Mouse (Mus musculus) heart, postnatal 0 days (tissue): ENCODE measurements around the gene Fbln1. TPM values are rescaled to one million over a fixed set of nuclear protein-coding genes. Genes with fewer than 3 reads are reported as not detected.

Experiments
- ATAC-seq: fragments of 200-750 bp; cut with Nextera tagmentation; 2 replicates; pipeline ENCODE4 v1.8.0; 2017; ENCODE audit warnings: low read depth, moderate number of reproducible peaks, moderate library complexity; ENCODE audit not compliant: insufficient read depth
- DNase-seq: peaks from one replicate; pipeline ENCODE4 v3.0.0-alpha.2; 2016; ENCODE audit warnings: low spot score
- H3K27ac ChIP-seq: fragments of 300-500 bp; sonication (generic); 2 replicates; pipeline ENCODE4 v1.5.1; 2014; ENCODE audit warnings: low read depth, mild to moderate bottlenecking
- H3K27me3 ChIP-seq: fragments of 300-500 bp; sonication (generic); 2 replicates; pipeline ENCODE4 v1.6.1; 2014; ENCODE audit warnings: low read length, mixed read lengths; ENCODE audit not compliant: control insufficient read depth, insufficient read depth
- H3K36me3 ChIP-seq: fragments of 300-500 bp; sonication (generic); replicated peaks from 2 replicates; pipeline ENCODE4 v1.6.1; 2014; ENCODE audit warnings: low read length, mixed read lengths; ENCODE audit not compliant: control insufficient read depth, insufficient read depth
- H3K4me1 ChIP-seq: fragments of 300-500 bp; sonication (generic); 2 replicates; pipeline ENCODE4 v1.6.1; 2014; ENCODE audit warnings: antibody characterized with exemption; ENCODE audit not compliant: control insufficient read depth, insufficient read depth
- H3K4me2 ChIP-seq: fragments of 300-500 bp; sonication (generic); 2 replicates; pipeline ENCODE4 v1.6.1; 2014; ENCODE audit warnings: low read depth, mild to moderate bottlenecking, low read length, moderate library complexity
- H3K4me3 ChIP-seq: fragments of 300-500 bp; sonication (generic); 2 replicates; pipeline ENCODE4 v1.5.1; 2014; ENCODE audit warnings: low read depth, low read length
- H3K9ac ChIP-seq: fragments of 300-500 bp; sonication (generic); replicated peaks from 2 replicates; pipeline ENCODE4 v1.6.1; 2014; ENCODE audit warnings: low read depth, low read length, mixed read lengths
- H3K9me3 ChIP-seq: fragments of 300-500 bp; sonication (generic); replicated peaks from 2 replicates; pipeline ENCODE4 v1.6.1; 2016; ENCODE audit warnings: low read length; ENCODE audit not compliant: control insufficient read depth
- CTCF ChIP-seq: IDR thresholded peaks from 2 replicates; pipeline ENCODE4 v1.5.1; 2016; ENCODE audit warnings: antibody characterized with exemption, control low read depth, low read depth
- EP300 ChIP-seq: IDR thresholded peaks from 2 replicates; pipeline ENCODE4 v1.6.1; 2016; ENCODE audit warnings: antibody characterized with exemption, low read depth
- WGBS: fragments of 180-500 bp; shearing (Covaris S2); extraction: QIAGEN DNeasy Blood & Tissue Kit; methylation state at CpG from one replicate; pipeline ENCODE4 v1.1.7; 2014; 5-methylcytosine and 5-hydroxymethylcytosine counted together
- polyA plus RNA-seq: library from polyadenylated mRNA; unstranded; fragments of >200 nt; fragmentation: Nextera tagmentation; extraction: Ambion mirVana; gene quantifications from 2 replicates; pipeline ENCODE4 v1.2.1, GENCODE M21; 2015
- total RNA-seq: library from RNA; depleted of rRNA; stranded (reverse); fragments of >200 nt; gene quantifications from 2 replicates; pipeline ENCODE4 v1.2.3, GENCODE M21; 2014; ENCODE audit warnings: low replicate concordance

Fbln1 gene
- total and polyA plus RNA-seq, 2 experiments from 2014 or later = 52.9 to 85.9 TPM

DNA sequence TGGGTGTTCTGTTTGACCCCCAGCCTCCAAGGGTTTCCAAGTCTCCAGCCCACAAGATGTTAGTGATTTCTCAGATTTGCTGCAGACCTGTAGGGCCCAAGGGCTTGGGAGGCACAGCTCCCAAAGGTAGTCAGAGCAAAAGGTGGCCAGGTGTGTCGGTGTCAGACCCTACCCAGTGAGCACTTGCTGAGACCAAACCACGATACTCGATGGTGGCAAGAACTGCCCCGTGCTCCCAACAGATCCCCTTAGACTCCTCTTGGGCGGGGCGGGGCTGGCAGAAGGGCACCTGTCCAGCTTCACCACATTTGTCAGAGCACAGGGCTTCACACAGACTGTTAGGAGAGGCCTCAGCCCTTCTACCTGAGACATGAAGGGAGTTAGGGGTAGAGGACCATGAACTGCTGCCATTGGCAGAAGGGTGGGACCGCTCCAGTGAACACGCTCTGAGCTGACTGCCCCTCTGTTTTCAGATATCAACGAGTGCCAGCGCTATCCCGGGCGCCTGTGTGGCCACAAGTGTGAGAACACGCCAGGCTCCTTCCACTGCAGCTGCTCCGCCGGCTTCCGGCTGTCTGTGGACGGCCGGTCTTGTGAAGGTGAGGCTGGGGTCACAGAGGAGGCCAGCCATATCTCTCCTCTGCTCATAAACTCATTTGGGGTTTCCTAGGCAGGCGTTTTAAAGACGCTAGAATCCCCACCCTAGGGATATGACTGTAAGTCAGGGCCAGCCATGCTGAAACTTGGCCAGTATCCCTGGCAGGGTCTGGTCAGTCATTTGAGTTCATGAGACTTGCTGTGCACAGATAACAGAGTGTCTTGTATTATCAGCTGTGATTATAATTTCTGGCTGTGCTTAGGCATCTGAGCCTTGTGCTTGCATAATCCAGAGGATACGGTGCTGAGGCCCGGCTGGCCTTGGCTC lies 33.3 kb downstream of the Fbln1 start:
- Histone ChIP-seq H3K4me1 (no peaks in the 10 kb centered on the region), H3K27ac (no peak overlapping the region), H3K36me3 (0 out of 2 replicates have a peak, but pooled peaks cover 15% of the 10 kb centered on the region), H3K9ac (no peak overlapping the region), H3K9me3 (no peaks in the 10 kb centered on the region), H3K4me2 (no peak overlapping the region), H3K27me3 (no peaks in the 10 kb centered on the region; the same call in 1 of the 2 replicates), H3K4me3 (no peak overlapping the region)
- DNase-seq (no peak), ATAC-seq (no peak; the same call in 1 of the 2 replicates)
- no peak for TF ChIP-seq EP300
- TF ChIP-seq CTCF = no peak
- WGBS = 81% methylated on average over 22 of the region's 22 CpGs

DNA sequence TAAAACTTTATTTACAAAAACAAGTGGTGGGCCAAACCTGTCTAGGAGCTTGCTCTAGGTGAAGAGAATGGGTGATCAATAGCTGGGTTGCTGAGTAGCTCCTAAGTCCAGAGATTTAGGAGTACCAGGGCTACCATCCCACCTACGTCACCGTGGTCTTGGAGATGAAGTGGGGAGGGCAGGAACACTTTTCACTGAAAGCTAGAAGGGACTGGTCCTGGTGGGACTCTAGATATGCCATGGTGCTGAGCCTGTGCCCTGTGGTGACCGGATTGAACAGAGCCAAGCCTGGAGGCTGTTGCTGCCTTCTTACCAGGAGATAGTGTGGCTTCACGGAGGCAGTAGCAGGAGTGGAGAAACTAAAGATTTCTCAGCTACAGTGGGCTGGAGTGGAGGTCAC lies 34.3 kb downstream of the Fbln1 start:
- Histone ChIP-seq H3K27me3 (no peaks in the 10 kb centered on the region; the same call in 1 of the 2 replicates), H3K9ac (no peak overlapping the region), H3K27ac (no peak overlapping the region), H3K4me3 (no peak overlapping the region), H3K4me2 (no peak overlapping the region), H3K36me3 (0 out of 2 replicates have a peak, but pooled peaks cover 15% of the 10 kb centered on the region), H3K9me3 (no peaks in the 10 kb centered on the region), H3K4me1 (no peaks in the 10 kb centered on the region)
- ATAC-seq = no peak
- no peak for TF ChIP-seq EP300
- no peak for TF ChIP-seq CTCF
- 94% methylated on average over 4 of the region's 4 CpGs for WGBS
- no peak for DNase-seq

DNA sequence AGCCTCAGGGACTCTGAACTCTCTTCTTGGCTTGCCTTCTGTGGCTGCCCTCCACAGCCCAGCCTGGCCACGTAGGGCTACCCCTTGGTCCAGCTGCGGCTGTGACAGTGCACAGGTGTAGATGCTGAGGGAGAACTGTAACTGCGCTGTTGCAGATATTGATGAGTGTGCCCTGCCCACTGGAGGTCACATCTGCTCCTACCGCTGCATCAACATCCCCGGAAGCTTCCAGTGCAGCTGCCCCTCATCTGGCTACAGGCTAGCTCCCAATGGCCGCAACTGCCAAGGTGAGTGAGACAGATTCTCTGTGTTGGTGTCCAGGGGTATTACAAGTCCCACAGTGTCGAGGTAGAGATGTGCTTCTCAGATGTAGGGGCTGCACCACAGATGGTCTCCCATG lies 36.1 kb downstream of the Fbln1 start:
- Histone ChIP-seq H3K4me1 (no peaks in the 10 kb centered on the region), H3K9me3 (no peaks in the 10 kb centered on the region), H3K4me2 (no peak overlapping the region), H3K4me3 (no peak overlapping the region), H3K27ac (no peak overlapping the region), H3K9ac (no peak overlapping the region), H3K36me3 (0 out of 2 replicates have a peak, but pooled peaks cover 15% of the 10 kb centered on the region), H3K27me3 (no peaks in the 10 kb centered on the region; the same call in 1 of the 2 replicates)
- no peak for DNase-seq
- TF ChIP-seq CTCF = no peak
- no peak for TF ChIP-seq EP300
- WGBS = 95% methylated on average over 7 of the region's 7 CpGs
- no peak for ATAC-seq

DNA sequence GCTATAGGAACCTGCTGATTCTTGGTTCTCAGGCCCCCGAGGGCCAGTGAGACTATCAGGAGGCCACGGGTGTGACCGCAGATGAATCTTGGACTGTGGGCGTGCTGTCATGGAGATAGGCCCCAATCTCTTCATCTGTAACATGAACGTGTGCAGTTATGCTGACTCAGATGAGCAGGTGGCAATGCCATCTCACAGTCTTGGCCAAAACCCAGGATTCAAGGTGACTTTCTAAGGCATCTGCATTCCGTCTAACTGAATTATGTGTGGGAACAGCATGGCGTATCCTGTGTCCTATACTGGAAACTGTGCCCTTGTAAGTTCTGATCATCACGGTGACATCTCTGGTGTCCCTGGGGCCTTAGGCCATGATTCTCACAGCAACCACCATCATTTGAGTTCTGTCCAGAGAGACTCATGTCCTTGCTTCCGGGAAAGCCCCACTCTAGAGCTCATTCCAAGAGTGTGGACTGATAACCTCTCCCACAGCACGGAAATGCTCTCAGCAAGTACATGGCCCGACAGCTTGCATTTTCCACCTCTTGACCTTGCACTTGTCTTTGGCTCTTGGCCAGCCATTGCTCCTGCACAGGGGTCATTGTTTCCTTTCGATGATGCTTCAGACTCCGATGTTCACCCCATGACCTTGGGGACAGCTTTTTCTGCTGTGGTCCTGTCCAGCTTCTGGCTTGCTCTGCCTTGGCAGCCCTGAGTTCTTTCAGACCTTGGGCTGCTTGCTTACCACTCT lies 38.8 kb downstream of the Fbln1 start:
- Histone ChIP-seq H3K9me3 (no peaks in the 10 kb centered on the region), H3K9ac (no peak overlapping the region)
- WGBS = 50% methylated on average over 13 of the region's 13 CpGs

DNA sequence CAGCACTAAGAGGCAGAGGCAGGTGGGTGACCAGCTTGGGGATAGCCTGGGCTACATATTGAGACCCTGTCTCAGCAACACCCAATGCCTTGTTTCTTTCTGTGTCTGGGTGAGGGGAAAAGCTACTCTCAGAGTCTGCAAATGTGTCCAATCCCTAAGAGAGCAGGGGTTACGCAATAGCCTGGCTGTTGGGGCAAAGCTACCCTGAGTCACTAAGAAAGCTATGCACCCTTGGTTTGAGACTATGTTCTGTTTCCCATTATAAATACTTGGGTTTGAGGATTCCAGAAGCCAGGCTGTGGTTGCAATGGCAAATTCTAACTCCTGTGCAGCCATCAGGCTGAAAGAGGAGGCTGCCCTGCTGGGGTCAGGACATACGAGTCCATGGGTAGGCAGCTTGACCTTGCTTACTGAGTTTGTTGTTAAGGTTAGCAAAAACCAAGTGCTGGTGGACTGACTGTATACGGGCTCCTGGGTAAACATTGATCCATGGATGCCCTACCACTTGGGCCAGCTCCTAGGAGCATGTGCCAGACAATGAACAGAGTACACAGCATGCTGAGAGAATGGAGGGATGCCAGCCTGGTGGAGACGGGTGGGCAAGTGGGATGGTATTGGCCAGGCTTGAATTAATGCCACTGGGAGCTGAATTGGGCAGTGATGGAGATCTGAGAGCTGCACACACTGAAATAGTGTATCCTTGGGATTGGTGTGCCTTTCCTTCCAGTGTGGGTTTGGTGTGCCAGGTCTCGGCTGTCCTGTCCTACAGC lies 39.7 kb downstream of the Fbln1 start:
- Histone ChIP-seq H3K4me2 (no peak overlapping the region), H3K27me3 (peaks cover 5% of the 10 kb centered on the region; the same call in 1 of the 2 replicates), H3K9ac (no peak overlapping the region), H3K4me3 (no peak overlapping the region), H3K9me3 (no peaks in the 10 kb centered on the region), H3K4me1 (no peaks in the 10 kb centered on the region), H3K36me3 (peaks cover under 1% of the 10 kb centered on the region; the same call in 1 of the 2 replicates), H3K27ac (no peak overlapping the region)
- TF ChIP-seq EP300 (no peak), CTCF (no peak)
- 92% methylated on average over 5 of the region's 5 CpGs for WGBS
- ATAC-seq (no peak), DNase-seq (no peak)

More for the DNA sequence above, 38.8 kb downstream of the Fbln1 start:
- ATAC-seq = no peak
- peaks cover 6% of the 10 kb centered on the region; the same call in 1 of the 2 replicates for H3K36me3 ChIP-seq
- DNase-seq = no peak
- H3K4me1 ChIP-seq = no peaks in the 10 kb centered on the region
- H3K4me2 ChIP-seq = no peak overlapping the region
- peaks cover 5% of the 10 kb centered on the region; the same call in 1 of the 2 replicates for H3K27me3 ChIP-seq
- no peak overlapping the region for H3K4me3 ChIP-seq
- no peak for TF ChIP-seq CTCF
- no peak overlapping the region for H3K27ac ChIP-seq
